Mouse (Mus musculus) bone marrow macrophage, adult 2 months (primary cell): Measurements from ENCODE around the gene Tspo.

Experiments
- CTCF ChIP-seq: IDR thresholded peaks from 2 replicates; pipeline ENCODE4 v1.5.1; 2012; ENCODE audit warnings: low read depth, mild to moderate bottlenecking, low read length, moderate library complexity
- POLR2A ChIP-seq: IDR thresholded peaks from 2 replicates; pipeline ENCODE4 v1.6.1; 2012; ENCODE audit warnings: mild to moderate bottlenecking, low read depth, low read length, borderline replicate concordance

GRCm38 (mm10) chr15:83520861-83521382 lies 42.5 kb upstream of the Tspo start:
- TF ChIP-seq CTCF, result no peak
- no peak for TF ChIP-seq POLR2A
